Mouse (Mus musculus) embryonic fibroblast, embryonic 13.5 days (primary cell): ENCODE measurements at regions not wholly inside any gene's neighbourhood (a gene's known extent, or its start where the extent isn't known, plus 50 kb on each side); places are given as distances from the start of the nearest gene placed in this dataset.

Experiments
- H3K27ac ChIP-seq: 2 replicates; pipeline ENCODE4 v1.5.1; 2012; ENCODE audit warnings: low read length, control low read depth, inconsistent platforms; ENCODE audit not compliant: insufficient read depth
- H3K4me1 ChIP-seq: 2 replicates; pipeline ENCODE4 v1.6.1; 2011; ENCODE audit warnings: low read length; ENCODE audit not compliant: control insufficient read depth, insufficient read depth
- H3K4me3 ChIP-seq: 2 replicates; pipeline ENCODE4 v1.5.1; 2011; ENCODE audit warnings: mild to moderate bottlenecking, control low read depth, low read length; ENCODE audit not compliant: insufficient read depth
- CTCF ChIP-seq: IDR thresholded peaks from 2 replicates; pipeline ENCODE4 v1.5.1; 2011; ENCODE audit warnings: mild to moderate bottlenecking, control low read depth, low read length, moderate library complexity, borderline replicate concordance; ENCODE audit not compliant: insufficient read depth
- POLR2A ChIP-seq: IDR thresholded peaks from 2 replicates; pipeline ENCODE4 v1.6.1; 2011; ENCODE audit warnings: low read depth, mild to moderate bottlenecking, control low read depth, low read length, moderate library complexity

- Histone ChIP-seq H3K4me3 (no peak overlapping the region), H3K27ac (no peak overlapping the region), H3K4me1 (peaks cover 8% of the 10 kb centered on the region; the same call in 1 of the 2 replicates)
- TF ChIP-seq POLR2A (no peak), CTCF (no peak)
These were observed 232.0 kb upstream of the Il12b start for GRCm38 (mm10) chr11:44167724-44168500.

DNA sequence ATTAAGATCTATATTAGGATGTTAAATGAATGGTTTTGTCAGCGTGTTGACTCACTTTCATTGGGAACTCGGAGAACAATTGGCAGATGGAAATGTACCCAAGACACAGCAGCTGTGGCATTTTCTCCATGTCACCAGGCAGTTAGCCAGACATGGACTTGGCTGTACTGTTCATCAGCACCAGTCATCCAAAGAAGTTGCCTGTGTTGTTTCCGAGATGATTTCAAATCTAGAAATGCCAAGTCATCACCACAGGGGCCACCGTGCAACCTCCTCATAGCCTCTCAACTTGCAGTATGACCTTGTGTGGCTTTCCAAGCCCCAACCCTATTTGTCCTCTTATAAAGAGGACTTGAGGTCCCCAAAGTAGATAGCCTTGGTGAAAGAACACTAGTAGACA lies 227.4 kb upstream of the Il12b start:
- H3K27ac ChIP-seq, result no peak overlapping the region
- H3K4me1 ChIP-seq, result no peaks in the 10 kb centered on the region
- no peak overlapping the region for H3K4me3 ChIP-seq
- TF ChIP-seq POLR2A (no peak), CTCF (no peak)

- Histone ChIP-seq H3K27ac (no peak overlapping the region), H3K4me3 (no peak overlapping the region)
- no peak for TF ChIP-seq CTCF
- TF ChIP-seq POLR2A, result no peak
These were observed 226.7 kb upstream of the Il12b start for GRCm38 (mm10) chr11:44173196-44173595.

GRCm38 (mm10) chr11:44174548-44174947 lies 225.3 kb upstream of the Il12b start:
- Histone ChIP-seq H3K4me1 (peaks cover under 1% of the 10 kb centered on the region; the same call in 1 of the 2 replicates), H3K4me3 (no peak overlapping the region), H3K27ac (no peak overlapping the region)
- no peak for TF ChIP-seq CTCF
- TF ChIP-seq POLR2A, result no peak

More at GRCm38 (mm10) chr11:44173196-44173595, 226.7 kb upstream of the Il12b start:
- no peaks in the 10 kb centered on the region for H3K4me1 ChIP-seq

DNA sequence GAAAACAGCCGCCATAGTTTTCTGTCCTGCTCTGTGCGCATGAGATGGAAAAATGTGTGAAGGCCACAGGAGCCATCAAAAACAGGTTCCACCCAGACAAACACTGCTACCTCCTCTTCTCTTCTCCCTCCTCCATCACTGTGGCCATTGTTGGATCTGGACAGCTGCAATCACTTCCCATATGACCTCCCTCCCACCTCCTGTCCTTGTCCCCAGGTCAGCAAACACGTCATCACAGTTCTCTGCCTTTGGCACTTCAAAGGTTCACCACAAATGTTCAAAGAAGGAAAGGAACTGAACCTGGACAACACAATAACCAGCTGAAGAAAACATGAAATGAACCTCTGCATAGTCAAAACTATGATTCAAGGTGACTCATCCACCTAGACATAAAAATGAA lies 220.2 kb upstream of the Il12b start:
- no peak for TF ChIP-seq CTCF
- no peak for TF ChIP-seq POLR2A
- peaks cover 4% of the 10 kb centered on the region; the same call in 1 of the 2 replicates for H3K4me1 ChIP-seq
- no peak overlapping the region for H3K27ac ChIP-seq
- no peak overlapping the region for H3K4me3 ChIP-seq

- TF ChIP-seq CTCF (no peak), POLR2A (no peak)
- no peak overlapping the region for H3K27ac ChIP-seq
- peaks cover 4% of the 10 kb centered on the region; the same call in 1 of the 2 replicates for H3K4me1 ChIP-seq
- H3K4me3 ChIP-seq, result no peak overlapping the region
These were observed 216.0 kb upstream of the Il12b start for GRCm38 (mm10) chr11:44183823-44184222.

- no peak for TF ChIP-seq POLR2A
- TF ChIP-seq CTCF, result no peak
- Histone ChIP-seq H3K4me3 (no peak overlapping the region), H3K4me1 (no peaks in the 10 kb centered on the region)
These were observed 214.5 kb upstream of the Il12b start for GRCm38 (mm10) chr11:44185218-44185890.

GRCm38 (mm10) chr11:44188202-44188601 lies 211.7 kb upstream of the Il12b start:
- Histone ChIP-seq H3K4me3 (no peak overlapping the region), H3K4me1 (no peaks in the 10 kb centered on the region), H3K27ac (no peak overlapping the region)
- TF ChIP-seq POLR2A, result no peak
- no peak for TF ChIP-seq CTCF

More at GRCm38 (mm10) chr11:44185218-44185890, 214.5 kb upstream of the Il12b start:
- no peak overlapping the region for H3K27ac ChIP-seq

GRCm38 (mm10) chr11:44193806-44194205 lies 206.1 kb upstream of the Il12b start:
- Histone ChIP-seq H3K4me1 (no peaks in the 10 kb centered on the region), H3K4me3 (no peak overlapping the region), H3K27ac (no peak overlapping the region)
- no peak for TF ChIP-seq CTCF
- no peak for TF ChIP-seq POLR2A

DNA sequence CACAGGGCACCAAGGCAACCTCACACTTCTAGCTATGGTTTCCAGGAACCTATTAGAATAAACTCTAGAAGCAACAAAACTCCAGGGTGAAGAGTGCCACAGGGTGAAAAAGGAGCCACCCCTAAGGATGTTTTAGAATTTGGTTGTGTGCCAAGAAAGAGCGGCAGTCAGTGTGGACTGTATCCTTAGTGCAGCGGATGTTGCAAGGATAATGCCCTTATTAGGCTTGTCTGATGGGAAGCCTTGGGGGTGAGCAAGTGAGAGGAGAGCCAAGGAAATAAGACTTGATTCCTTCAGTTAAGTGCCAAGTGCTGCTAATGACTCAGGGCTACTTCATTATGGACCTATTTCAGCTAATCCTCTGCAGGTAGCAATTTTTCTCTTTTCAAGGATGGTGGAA lies 197.1 kb upstream of the Il12b start:
- Histone ChIP-seq H3K4me3 (no peak overlapping the region), H3K4me1 (no peaks in the 10 kb centered on the region), H3K27ac (no peak overlapping the region)
- TF ChIP-seq CTCF (no peak), POLR2A (no peak)
